Mouse (Mus musculus): ENCODE results near the gene Tmem19. TPM values are rescaled to one million over a fixed set of nuclear protein-coding genes. Genes with fewer than 3 reads are reported as not detected.
A peak's percentile ranks its signal among the peaks of the same experiment; 100 is the strongest.

Tmem19 gene
- polyA plus RNA-seq, 1 experiment from 2014 or later: 28.5 TPM

DNA sequence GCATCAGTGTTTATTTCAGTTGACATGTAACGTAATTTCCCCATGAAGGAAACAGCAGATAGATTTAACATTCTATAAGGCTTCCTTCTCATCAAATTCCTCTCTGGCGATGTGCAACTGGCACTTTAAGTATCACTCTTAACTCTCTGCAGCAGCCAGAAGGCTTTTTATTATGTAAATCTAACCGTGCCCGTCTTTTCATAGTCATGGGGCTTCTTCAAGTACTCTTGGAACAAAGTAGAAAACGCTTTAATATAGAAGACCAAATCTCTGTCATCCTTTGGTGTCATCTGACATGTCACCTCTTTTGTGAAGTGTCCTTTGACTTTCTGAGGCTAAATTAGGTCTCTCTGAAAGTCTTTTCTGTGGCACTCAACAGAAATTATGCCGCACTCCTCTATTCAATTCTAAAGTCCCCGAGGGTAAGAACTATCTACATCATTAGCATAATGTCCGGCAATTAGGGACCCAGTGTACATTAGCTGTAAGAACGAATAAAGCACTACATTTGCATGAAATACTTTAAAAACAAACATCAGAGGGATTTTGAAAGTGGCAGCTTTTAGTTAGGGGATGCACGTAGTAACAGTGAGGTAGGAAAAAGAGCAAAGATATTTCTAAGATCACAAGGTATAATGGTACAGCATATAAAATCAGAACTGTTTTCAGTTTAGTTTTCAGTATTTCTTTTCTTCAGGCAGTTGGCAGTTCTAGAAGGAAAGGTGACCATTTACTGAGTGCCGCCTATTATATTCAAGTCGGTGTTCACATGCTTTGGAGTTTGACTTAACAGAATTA, 20.7 kb upstream of the Tmem19 start:
- no peak for ATAC-seq (ENCODE audit: insufficient read depth, low FRiP score)
- 36% methylated on average over 12 of the region's 12 CpGs for WGBS
- Histone ChIP-seq H3K4me3 (replicated peaks; ENCODE audit: low read length) (peak overlapping the region; percentile 96), H3K27me3 (ENCODE audit: control insufficient read depth, insufficient read depth, low read length) (no peaks in the 10 kb centered on the region), H3K9ac (ENCODE audit: low read length) (peak overlapping the region; percentile 60), H3K27ac (ENCODE audit: low read length) (peak overlapping the region; percentile 33; the same call in 1 of the 2 replicates), H3K9me3 (replicated peaks; ENCODE audit: control insufficient read depth, low read length) (no peaks in the 10 kb centered on the region), H3K4me1 (ENCODE audit: control insufficient read depth, insufficient read depth, low read length) (peaks cover 14% of the 10 kb centered on the region), H3K4me2 (ENCODE audit: low read depth, low read length) (peak overlapping the region; percentile 70), H3K36me3 (ENCODE audit: control insufficient read depth, insufficient read depth, low read length) (no peaks in the 10 kb centered on the region)

DNA sequence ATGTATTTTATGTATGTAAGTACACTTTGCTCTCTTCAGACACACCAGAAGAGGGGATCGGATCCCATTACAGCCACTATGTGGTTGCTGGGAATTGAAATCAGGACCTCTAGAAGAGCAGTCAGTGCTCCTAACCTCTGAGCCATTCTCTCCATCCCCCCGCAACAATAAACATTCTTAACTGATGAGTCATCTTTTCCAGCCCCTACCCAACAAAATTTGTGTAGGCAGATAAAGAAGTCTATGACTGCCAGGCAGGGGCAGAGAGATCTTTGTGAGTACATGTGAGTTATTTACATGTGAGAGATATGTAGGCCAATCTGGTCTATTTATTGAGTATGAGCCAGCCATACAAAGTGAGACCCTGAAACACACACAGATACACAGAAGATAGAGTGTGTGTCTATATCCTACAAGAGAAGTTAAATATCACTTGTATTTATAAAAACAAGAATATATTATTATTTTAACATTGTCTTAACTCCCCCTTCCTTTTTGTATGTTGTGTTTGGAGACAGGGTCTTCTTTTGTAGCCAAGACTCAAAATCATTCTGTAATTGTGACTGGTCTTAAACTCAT, 19.3 kb upstream of the Tmem19 start:
- H3K4me2 ChIP-seq (ENCODE audit: low read depth, low read length): no peak overlapping the region
- H3K36me3 ChIP-seq (ENCODE audit: control insufficient read depth, insufficient read depth, low read length): no peaks in the 10 kb centered on the region
- H3K9me3 ChIP-seq (replicated peaks; ENCODE audit: control insufficient read depth, low read length): no peaks in the 10 kb centered on the region
- peaks cover 11% of the 10 kb centered on the region for H3K4me1 ChIP-seq (ENCODE audit: control insufficient read depth, insufficient read depth, low read length)
- no peak overlapping the region for H3K4me3 ChIP-seq (replicated peaks; ENCODE audit: low read length)
- H3K9ac ChIP-seq (ENCODE audit: low read length): no peak overlapping the region
- no peak for ATAC-seq (ENCODE audit: insufficient read depth, low FRiP score)
- H3K27ac ChIP-seq (ENCODE audit: low read length): no peak overlapping the region
- WGBS: 65% methylated on average over 2 of the region's 2 CpGs
- no peaks in the 10 kb centered on the region for H3K27me3 ChIP-seq (ENCODE audit: control insufficient read depth, insufficient read depth, low read length)

DNA sequence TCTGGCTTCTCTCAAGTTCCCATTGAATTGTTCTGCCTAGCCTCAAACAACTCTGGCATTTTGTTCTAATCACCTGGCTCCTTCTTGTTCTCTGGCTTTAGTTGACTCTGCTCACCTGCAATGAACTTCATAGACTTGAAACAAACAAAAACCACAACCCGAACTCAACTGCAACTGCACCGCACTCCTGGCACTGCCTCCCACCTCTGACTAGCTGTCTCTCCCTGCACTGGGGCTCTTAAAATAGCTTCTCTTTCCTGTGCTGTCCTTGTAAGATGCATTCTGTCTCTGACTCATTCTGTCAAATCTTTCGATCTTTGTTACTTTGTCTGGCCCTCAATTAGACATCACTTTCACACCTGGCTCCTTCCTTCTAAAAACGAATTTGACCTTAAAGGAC, 850 bp upstream of the Tmem19 start:
- ATAC-seq (ENCODE audit: insufficient read depth, low FRiP score): no peak

DNA sequence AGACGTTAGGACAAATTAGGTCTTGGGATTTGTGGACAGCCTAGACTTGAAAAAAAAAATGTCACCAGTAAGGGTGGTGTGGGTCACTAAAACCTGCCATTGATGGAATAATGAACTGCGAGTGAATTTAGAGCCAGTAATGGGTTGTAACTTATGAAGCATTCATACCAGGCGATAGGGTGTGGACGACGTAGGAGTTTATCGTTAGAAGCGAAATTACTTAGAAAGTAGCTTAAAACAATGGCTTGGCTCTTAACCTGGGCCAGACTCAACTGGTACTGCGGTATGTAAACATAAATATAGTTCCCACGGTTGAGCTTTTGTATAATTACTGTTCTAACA, 293 bp upstream of the Tmem19 start:
- Histone ChIP-seq H3K9me3 (replicated peaks; ENCODE audit: control insufficient read depth, low read length) (no peaks in the 10 kb centered on the region), H3K9ac (ENCODE audit: low read length) (peak overlapping the region; percentile 75), H3K4me1 (ENCODE audit: control insufficient read depth, insufficient read depth, low read length) (peaks cover 4% of the 10 kb centered on the region; the same call in 1 of the 2 replicates), H3K27ac (ENCODE audit: low read length) (peak overlapping the region; percentile 94), H3K4me2 (ENCODE audit: low read depth, low read length) (peak overlapping the region; percentile 76), H3K27me3 (ENCODE audit: control insufficient read depth, insufficient read depth, low read length) (no peaks in the 10 kb centered on the region), H3K4me3 (replicated peaks; ENCODE audit: low read length) (peak overlapping the region; percentile 73), H3K36me3 (ENCODE audit: control insufficient read depth, insufficient read depth, low read length) (no peaks in the 10 kb centered on the region)
- 6% methylated on average over 9 of the region's 9 CpGs for whole genome bisulfite sequencing
- ATAC-seq (ENCODE audit: insufficient read depth, low FRiP score): peak; percentile 5; the same call in 1 of the 2 replicates

More for the DNA sequence above, 850 bp upstream of the Tmem19 start:
- H3K4me3 ChIP-seq (replicated peaks; ENCODE audit: low read length): peak overlapping the region; percentile 73
- 83% methylated on average over 4 of the region's 4 CpGs for WGBS
- peak overlapping the region; percentile 94 for H3K27ac ChIP-seq (ENCODE audit: low read length)
- no peaks in the 10 kb centered on the region for H3K9me3 ChIP-seq (replicated peaks; ENCODE audit: control insufficient read depth, low read length)
- H3K4me2 ChIP-seq (ENCODE audit: low read depth, low read length): peak overlapping the region; percentile 76
- no peak overlapping the region; the same call in 1 of the 2 replicates for H3K9ac ChIP-seq (ENCODE audit: low read length)
- no peaks in the 10 kb centered on the region for H3K36me3 ChIP-seq (ENCODE audit: control insufficient read depth, insufficient read depth, low read length)
- H3K27me3 ChIP-seq (ENCODE audit: control insufficient read depth, insufficient read depth, low read length): no peaks in the 10 kb centered on the region
- H3K4me1 ChIP-seq (ENCODE audit: control insufficient read depth, insufficient read depth, low read length): peaks cover 4% of the 10 kb centered on the region; the same call in 1 of the 2 replicates

DNA sequence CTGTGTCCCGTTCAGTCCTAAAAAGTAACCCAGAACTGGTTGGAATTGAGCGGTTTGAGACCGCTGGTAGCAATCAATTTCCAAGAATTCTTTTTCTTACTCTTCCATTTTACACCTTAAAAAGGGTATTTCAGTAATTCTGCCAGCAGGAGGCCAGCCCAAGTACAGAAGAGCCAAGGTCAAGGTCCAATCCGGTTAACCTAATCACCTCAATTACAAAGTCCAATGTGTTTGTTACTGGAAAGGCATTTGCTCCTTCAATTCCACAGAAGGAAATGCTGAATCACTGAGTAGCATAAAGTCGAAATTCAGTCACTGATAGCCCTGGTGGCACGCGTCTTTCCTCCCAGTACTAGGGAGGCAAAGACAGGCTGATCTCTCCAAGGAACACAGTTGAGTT, 3.2 kb downstream of the Tmem19 start:
- Histone ChIP-seq H3K27me3 (ENCODE audit: control insufficient read depth, insufficient read depth, low read length) (no peaks in the 10 kb centered on the region), H3K27ac (ENCODE audit: low read length) (no peak overlapping the region), H3K9ac (ENCODE audit: low read length) (no peak overlapping the region), H3K36me3 (ENCODE audit: control insufficient read depth, insufficient read depth, low read length) (peaks cover 5% of the 10 kb centered on the region; the same call in 1 of the 2 replicates), H3K4me3 (replicated peaks; ENCODE audit: low read length) (no peak overlapping the region), H3K4me2 (ENCODE audit: low read depth, low read length) (no peak overlapping the region), H3K9me3 (replicated peaks; ENCODE audit: control insufficient read depth, low read length) (no peaks in the 10 kb centered on the region), H3K4me1 (ENCODE audit: control insufficient read depth, insufficient read depth, low read length) (peaks cover 4% of the 10 kb centered on the region; the same call in 1 of the 2 replicates)
- no peak for ATAC-seq (ENCODE audit: insufficient read depth, low FRiP score)
- WGBS: 88% methylated on average over 7 of the region's 7 CpGs

DNA sequence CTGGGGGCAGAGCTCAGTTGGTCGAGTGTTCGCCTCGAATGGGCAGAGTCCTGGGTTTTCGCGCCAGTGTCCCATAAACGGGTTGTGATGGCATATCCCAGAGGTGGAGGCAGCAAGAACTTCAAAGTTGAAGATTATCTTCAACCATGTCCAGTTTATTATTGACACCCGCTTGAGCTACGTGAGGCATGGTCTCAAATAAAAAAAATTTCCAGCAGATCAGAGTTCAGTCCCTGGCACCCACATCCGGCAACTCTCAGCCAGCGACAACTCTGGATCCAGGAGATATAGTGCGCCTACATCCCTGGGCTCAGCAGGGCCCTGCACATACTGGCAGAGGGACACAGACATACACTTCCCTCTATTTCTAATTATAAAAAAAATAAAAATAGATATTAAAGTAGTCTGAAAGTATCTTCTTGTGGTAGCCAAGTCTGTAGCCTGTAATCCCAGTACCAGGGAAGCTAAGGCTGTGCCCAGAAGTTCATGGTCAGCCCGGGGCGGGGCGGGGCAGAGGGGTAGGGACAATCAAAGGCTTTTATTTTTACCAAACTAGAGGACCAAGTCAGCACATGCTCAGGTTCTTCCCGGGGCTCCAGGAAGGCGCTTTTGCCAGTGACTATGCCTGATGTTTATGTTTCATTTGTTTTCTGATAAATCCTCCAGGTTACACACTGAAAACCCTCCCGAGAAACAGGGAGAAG, 3.9 kb downstream of the Tmem19 start:
- no peaks in the 10 kb centered on the region for H3K9me3 ChIP-seq (replicated peaks; ENCODE audit: control insufficient read depth, low read length)
- no peaks in the 10 kb centered on the region for H3K27me3 ChIP-seq (ENCODE audit: control insufficient read depth, insufficient read depth, low read length)
- peaks cover 5% of the 10 kb centered on the region; the same call in 1 of the 2 replicates for H3K36me3 ChIP-seq (ENCODE audit: control insufficient read depth, insufficient read depth, low read length)
- no peak overlapping the region for H3K9ac ChIP-seq (ENCODE audit: low read length)
- ATAC-seq (ENCODE audit: insufficient read depth, low FRiP score): no peak
- H3K27ac ChIP-seq (ENCODE audit: low read length): no peak overlapping the region
- WGBS: 85% methylated on average over 17 of the region's 17 CpGs
- no peak overlapping the region for H3K4me2 ChIP-seq (ENCODE audit: low read depth, low read length)
- H3K4me3 ChIP-seq (replicated peaks; ENCODE audit: low read length): no peak overlapping the region
- H3K4me1 ChIP-seq (ENCODE audit: control insufficient read depth, insufficient read depth, low read length): peaks cover 4% of the 10 kb centered on the region; the same call in 1 of the 2 replicates

DNA sequence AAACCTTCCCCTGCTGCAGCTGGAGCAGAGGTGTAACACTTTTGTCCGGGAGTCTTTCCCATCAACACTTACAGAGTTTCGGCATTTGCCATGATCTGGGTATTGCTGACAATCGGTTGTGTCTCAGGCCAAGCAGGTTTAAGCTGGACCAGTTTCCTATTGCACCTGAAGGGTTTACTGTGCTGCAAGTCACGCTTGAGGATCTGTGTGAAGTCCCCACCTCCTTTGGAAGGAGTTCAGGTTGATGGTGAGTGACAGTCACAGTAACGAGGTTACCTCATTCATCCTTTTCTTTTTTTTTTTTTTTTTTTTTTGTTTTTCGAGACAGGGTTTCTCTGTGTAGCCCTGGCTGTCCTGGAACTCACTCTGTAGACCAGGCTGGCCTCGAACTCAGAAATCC, 6.2 kb downstream of the Tmem19 start:
- H3K4me2 ChIP-seq (ENCODE audit: low read depth, low read length): no peak overlapping the region
- peaks cover 2% of the 10 kb centered on the region; the same call in 1 of the 2 replicates for H3K4me1 ChIP-seq (ENCODE audit: control insufficient read depth, insufficient read depth, low read length)
- H3K9me3 ChIP-seq (replicated peaks; ENCODE audit: control insufficient read depth, low read length): no peaks in the 10 kb centered on the region
- no peak overlapping the region for H3K9ac ChIP-seq (ENCODE audit: low read length)
- H3K4me3 ChIP-seq (replicated peaks; ENCODE audit: low read length): no peak overlapping the region
- no peaks in the 10 kb centered on the region for H3K27me3 ChIP-seq (ENCODE audit: control insufficient read depth, insufficient read depth, low read length)
- no peak for ATAC-seq (ENCODE audit: insufficient read depth, low FRiP score)
- H3K27ac ChIP-seq (ENCODE audit: low read length): no peak overlapping the region
- 84% methylated on average over 6 of the region's 7 CpGs for WGBS
- H3K36me3 ChIP-seq (ENCODE audit: control insufficient read depth, insufficient read depth, low read length): peaks cover 5% of the 10 kb centered on the region; the same call in 1 of the 2 replicates

DNA sequence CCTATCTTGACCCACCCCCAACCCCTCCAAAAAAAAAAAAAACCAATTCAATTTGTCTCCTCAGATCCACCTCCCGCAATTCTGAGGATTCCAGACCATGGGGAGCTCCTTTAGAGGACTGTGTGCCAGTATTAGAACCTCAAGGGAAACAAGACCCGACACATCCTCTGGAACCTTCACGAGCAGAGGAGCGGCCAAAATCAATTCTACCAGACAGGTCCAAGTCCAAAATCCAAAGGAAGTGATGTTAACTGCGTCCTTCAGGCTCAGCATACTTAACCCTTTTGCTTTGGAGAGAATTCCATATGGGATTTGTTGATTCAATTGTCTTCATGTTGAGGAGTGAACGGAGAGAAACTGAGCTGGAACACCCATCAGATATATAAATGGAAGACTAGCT, 7.3 kb downstream of the Tmem19 start:
- H3K9me3 ChIP-seq (replicated peaks; ENCODE audit: control insufficient read depth, low read length): no peaks in the 10 kb centered on the region
- 88% methylated on average over 6 of the region's 6 CpGs for WGBS
- H3K4me3 ChIP-seq (replicated peaks; ENCODE audit: low read length): no peak overlapping the region
- peaks cover 5% of the 10 kb centered on the region; the same call in 1 of the 2 replicates for H3K36me3 ChIP-seq (ENCODE audit: control insufficient read depth, insufficient read depth, low read length)
- no peak for ATAC-seq (ENCODE audit: insufficient read depth, low FRiP score)
- no peak overlapping the region for H3K27ac ChIP-seq (ENCODE audit: low read length)
- no peak overlapping the region for H3K9ac ChIP-seq (ENCODE audit: low read length)
- H3K4me1 ChIP-seq (ENCODE audit: control insufficient read depth, insufficient read depth, low read length): no peaks in the 10 kb centered on the region
- H3K4me2 ChIP-seq (ENCODE audit: low read depth, low read length): no peak overlapping the region
- H3K27me3 ChIP-seq (ENCODE audit: control insufficient read depth, insufficient read depth, low read length): no peaks in the 10 kb centered on the region

DNA sequence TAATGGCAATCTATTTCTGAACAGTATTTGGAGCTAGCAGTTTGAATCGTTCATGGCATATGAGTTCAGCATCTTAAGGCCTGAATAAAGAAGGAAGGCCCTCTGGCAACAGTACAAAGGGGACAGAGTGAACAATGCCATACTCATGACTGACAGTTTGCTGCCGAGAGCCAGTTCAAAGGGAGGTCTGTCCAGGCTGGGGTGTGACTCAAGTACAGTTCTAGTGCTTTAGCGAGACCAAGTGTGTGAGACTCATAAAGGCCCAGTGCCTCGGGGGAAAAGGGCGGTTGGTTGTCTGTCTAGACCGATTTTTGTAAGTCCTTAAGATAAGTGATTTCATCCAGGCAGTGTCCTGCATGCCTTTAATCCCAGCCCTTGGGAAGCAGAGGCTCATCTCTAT, 7.7 kb downstream of the Tmem19 start:
- Histone ChIP-seq H3K36me3 (ENCODE audit: control insufficient read depth, insufficient read depth, low read length) (peaks cover 5% of the 10 kb centered on the region; the same call in 1 of the 2 replicates), H3K4me2 (ENCODE audit: low read depth, low read length) (no peak overlapping the region), H3K27me3 (ENCODE audit: control insufficient read depth, insufficient read depth, low read length) (no peaks in the 10 kb centered on the region), H3K4me1 (ENCODE audit: control insufficient read depth, insufficient read depth, low read length) (no peaks in the 10 kb centered on the region), H3K27ac (ENCODE audit: low read length) (no peak overlapping the region), H3K9me3 (replicated peaks; ENCODE audit: control insufficient read depth, low read length) (no peaks in the 10 kb centered on the region), H3K9ac (ENCODE audit: low read length) (no peak overlapping the region), H3K4me3 (replicated peaks; ENCODE audit: low read length) (no peak overlapping the region)
- WGBS: 75% methylated on average over 6 of the region's 6 CpGs
- no peak for ATAC-seq (ENCODE audit: insufficient read depth, low FRiP score)

All from stomach, embryonic 16.5 days (tissue).